Mouse (Mus musculus) urinary bladder, postnatal 14 days (tissue): ENCODE data around the gene Syce3.
"Not testable (repeated sequence)": the region's sequence is repeated elsewhere in the genome, so short reads cannot be mapped to it uniquely, and the experiment has no call there.

Source experiments
- DNase-seq: peaks from one replicate; pipeline ENCODE4 v3.0.0; 2021; ENCODE audit warnings: low spot score

Gene Syce3

DNA sequence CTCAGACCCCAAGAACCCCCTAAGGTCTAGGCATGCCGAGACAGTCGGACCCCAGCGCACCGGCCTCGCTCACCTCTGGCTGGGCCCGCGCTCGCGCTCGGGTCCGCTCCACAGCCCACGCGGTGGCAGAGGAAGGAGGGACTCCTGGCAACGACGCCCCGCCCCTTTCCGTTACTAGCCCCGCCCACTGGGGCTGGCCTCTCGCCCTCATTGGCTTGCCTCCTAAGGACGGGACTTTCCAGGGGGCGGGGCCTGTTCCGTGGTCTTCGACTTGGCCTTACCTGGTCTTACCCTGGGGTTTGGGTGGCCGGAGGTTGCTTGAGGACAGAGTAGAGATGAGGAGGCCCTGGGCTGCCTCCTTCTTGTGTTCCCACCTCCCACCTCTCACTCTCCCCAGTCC is at the start of gene Syce3:
Gene Syce3 (minus strand): TSS at position 386 of the 400 bp plus-strand sequence.
- no peak for DNase-seq

DNA sequence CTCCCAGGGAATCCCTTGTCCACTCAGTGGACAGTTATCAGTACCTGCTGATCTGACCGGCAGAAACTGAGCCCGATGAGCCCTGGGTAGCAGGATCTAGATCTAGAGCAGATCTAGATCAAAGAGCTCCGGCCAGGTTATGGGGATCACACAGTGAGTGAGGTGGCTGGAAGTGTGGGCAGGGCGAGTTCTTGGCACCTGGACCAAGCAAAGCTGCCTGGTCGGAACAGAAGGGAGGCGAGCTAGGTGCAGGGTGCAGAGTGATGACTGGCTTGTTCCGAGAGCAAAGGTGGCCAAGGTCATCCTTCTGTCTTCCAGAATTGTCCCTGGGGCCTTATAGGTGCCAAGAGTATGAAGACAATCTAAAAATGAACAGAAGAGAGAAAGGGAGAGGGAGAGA is 49.5 kb upstream of the Syce3 start:
- DNase-seq = no peak

DNA sequence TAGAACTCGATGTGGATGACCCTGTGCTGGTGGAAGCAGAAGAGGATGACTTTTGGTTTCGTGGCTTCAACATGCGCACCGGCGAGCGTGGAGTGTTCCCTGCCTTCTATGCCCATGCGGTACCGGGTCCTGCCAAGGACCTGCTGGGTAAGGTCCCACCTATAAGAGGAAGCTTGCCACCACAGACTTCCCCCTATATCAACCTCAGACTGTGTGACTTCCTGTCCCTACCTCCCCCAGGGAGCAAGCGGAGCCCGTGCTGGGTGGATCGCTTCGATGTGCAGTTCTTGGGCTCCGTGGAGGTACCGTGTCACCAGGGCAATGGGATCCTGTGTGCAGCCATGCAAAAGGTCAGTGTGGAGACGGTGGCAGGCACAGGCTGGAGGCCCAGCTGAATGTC is 48.6 kb upstream of the Syce3 start:
- DNase-seq = no peak

DNA sequence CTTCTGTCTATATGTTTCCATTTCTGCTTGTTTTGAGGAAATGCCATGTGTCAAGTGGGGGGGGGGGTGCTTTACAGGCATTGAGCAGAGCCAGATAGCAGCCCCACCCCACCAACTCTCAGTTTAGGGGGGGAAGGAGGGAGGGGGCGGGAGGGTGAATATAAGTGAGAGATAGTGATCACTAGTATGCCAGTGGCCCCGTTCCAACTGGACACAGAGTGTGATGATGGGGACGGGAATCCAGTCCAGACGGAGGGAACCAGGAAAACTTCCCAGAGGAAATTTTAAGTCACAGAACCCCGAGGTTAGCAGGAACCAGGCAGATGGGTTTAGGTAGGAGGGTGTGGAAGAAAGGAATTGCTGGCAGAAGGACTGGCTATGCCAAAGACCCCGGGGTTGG is 45.3 kb upstream of the Syce3 start:
- no peak for DNase-seq

DNA sequence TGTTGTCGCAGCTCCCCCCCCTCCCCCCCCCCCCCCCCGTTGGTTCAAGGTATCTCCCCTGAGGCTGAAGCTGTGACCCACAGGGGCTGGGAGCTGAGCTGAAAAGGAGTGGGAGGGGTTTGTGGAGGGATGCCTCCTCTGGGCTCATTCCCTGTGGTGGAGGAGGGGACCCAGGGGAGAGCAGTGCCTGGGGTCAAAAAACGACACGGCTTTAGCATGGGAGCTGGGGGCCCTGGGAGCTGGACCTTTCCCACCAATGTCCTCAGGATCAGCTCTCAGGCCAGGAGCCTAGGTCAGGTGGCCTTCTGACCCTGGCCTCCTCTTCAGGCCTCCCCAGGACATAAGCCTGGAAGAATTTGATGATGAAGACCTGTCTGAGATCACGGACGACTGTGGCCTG is 44.6 kb upstream of the Syce3 start:
- DNase-seq = no peak

DNA sequence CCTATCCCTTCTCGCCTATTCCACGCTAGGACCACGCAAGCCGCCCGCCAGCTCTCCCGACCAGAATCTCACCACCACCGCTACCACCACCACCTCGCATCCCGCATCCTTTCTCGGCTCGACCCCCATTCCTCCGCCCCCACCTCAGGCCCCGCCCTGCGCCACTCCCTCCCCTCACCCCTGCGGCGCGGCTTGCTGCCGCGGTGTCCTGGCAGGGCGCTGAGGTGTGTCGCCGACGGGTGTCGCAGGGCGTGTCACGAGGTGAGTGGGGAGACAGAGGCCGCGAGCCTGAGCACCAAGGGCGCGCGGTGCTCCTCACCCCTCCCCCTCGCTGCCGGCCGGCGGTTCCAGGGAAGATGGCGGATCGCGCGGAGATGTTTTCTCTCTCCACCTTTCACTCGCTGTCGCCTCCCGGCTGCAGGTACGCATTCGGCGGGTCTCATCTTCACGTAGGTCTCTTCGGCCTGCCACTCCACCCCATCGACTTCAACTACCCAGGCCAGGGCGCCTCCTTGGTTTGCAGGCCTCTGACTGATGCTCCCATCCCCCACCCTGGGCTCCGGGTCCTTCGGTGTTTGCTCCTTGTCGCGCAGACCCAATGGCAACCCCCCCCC is 43.7 kb upstream of the Syce3 start, which contains the start of gene Mapk8ip2:
Gene Mapk8ip2 (plus strand): TSS at position 49 of the 614 bp plus-strand sequence.
- no peak for DNase-seq

DNA sequence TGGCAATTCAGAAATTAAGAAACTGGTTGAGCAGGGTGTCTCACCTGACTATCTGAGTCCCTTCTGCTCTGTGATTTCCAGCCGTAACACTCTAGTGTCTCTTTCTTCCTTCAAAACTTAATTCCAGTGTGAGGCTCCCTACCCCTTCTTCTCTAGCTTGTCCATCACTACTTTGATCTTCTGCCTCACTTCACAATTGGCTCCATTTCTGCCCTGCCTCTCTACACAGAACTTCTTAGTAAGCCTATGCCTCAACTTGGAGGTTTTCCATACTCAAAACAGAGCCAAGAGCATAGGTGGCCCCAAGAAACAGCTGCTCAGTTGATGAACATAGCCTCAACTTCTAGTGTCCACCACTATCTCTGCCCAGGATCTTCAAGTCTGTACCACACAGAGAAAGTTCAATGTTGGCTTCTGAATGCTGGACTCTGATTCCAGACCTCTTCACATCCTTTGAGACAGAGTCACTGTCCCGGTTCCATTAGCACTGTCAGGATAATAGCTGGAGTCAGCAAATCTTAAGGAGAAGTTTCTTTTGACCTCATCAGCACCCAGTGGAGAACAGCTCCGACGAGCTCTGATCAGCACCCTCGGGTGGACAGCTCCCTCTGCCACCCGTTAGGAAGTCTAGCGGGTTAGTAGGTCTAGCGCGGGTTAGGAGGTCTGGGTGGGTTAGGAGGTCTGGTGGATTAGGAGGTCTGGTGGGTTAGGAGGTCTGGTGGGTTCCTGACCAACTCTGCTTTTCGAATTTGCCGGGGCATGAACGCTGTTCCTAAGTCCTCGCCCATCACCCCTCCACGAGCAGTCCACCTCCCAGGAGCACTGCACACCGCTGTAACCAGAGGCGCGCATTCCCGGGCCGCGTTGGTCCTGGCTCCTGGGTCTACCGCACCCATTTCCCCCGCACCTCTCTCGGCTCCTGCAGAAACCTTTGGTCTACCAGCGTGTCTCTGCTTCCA is 42.9 kb upstream of the Syce3 start:
- peak; percentile 73 for DNase-seq

DNA sequence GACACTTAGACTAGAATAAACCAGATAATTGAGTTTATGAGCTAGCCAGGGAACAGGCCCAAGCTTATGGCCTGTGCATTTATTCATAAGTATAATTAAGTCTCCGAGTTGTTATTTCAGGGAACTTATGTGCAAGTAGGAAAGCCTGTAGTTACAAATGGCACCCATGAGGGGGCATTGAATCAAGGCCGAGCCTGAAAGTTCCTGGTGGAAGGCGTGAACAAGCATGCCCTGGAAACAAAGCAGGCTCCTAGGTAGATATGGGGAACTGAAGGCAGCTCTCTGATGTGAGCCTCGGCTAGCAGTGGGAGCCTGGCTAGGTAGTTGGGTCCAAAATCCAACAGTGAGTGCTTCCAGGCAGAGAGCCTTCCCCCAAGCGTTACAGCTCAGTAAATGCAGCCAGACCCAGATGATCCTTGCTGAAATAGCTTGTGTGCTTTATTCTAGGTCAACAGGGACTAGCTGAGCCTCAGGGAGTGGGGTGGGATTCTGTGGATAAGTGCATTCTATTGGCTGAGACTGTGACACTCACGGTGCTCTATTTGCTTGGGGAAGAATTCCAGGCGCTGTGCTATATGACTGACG is 32.3 kb upstream of the Syce3 start:
- no peak for DNase-seq

DNA sequence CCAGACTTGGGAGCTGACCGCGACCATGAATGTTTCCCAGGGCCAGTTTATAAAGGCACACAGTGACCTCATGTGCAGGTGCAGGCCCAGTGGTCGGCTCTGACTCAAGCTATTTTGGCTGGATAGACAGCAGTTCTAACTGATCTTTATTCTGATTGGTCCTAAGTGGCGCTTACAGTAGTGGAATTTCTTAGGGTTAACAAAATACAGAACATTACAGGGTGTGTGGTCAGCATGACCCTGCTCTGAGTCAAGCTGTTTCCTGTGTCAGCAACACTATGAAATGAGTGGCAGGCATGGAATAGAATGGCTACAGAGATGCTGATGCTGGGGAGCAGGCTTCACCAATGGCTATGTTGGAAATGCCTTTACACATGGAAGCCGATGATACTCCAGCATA is 25.6 kb upstream of the Syce3 start:
- DNase-seq = no peak

DNA sequence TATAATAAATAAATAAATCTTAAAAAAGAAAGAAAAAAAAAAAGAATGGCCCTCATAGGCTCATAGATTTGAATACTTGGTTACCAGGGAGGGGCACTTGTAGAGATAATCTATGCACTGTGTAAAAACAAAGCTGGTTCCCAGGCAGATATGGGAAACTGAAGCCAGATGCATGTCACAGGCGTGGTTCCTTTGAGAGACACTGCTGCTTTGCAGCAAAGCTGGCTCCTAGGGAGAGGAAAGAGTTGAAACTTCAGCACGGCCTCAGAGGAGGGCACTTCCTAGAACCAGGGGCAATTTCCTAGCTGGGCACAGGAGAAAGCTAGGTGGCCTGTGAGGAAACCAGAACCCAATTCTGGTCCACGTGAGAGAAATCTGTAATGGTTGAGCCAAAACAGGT is 23.8 kb upstream of the Syce3 start:
- DNase-seq = no peak

DNA sequence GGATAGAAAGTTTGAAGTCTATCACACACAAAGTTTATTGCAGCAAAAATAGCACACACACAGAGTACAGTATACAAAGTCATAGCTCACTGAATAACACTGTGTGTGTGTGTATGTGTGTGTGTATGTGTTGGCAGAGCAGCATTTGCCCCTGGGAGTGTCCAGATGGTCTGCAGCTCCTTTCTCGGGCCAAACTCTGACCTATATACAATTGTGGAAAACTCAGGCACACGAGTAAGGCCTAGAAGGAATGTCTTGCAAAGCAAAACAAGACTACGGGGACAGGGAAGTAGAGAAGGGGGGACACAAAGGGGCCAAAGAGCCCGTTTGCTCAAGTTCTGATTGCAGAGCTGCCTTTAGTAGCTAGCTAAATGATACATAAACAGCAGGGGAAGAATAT is 22.6 kb upstream of the Syce3 start:
- DNase-seq = no peak

DNA sequence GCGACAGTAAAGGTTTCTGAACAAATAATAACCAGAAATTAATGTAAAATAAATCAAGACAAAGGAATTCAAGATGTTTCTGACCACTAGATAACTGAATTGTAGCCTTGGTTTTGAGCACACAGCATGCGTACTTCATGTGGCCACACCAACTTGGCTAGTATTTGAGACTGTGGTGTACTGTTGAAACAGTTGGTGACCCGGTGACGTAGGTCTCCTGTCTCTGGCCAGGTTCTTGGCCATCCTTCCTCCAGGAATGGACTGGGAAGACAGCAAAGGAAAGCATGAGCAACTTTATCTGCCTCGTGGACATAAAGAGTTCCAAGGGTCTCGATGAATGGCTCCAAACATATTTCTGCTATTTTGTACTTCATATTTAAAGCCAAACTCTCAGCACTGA is 21.5 kb upstream of the Syce3 start:
- no peak for DNase-seq

DNA sequence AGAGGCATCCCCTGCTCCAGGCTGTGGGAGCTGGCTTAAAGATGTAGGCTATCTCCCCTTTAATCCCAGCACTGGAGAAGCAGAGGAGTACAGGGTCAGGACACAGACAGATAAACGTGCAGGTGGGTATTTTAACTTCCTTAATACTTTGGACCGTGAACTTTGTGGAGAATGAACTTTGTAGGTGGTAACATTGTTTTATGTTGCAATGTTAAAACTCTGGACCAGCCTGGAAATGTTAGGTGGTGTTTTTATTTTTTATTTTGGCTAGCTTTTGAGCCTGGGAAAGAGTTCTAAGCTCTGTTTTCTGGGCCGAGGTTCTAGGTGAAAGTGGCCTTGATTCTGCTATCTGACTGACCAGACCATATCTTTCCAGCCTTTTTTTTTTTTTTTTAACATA is 21.0 kb upstream of the Syce3 start:
- no peak for DNase-seq

DNA sequence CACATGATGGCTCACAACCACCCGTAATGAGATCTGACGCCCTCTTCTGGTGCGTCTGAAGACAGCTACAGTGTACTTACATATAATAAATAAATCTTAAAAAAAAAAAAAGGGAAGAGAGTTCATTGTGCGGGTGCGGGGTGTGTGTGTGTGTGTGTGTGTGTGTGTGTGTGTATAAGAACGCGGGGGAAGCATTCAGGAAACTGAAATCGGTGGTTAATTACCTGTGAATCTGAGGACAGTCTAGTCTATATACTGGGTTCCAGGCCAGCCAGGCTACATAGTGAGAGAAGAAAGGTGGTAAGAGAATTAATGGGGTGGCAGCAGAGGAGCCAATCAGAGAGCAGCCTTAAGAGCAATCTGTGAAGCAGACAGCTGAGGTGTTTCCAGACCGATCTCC is 20.5 kb upstream of the Syce3 start:
- not testable (repeated sequence) for DNase-seq

DNA sequence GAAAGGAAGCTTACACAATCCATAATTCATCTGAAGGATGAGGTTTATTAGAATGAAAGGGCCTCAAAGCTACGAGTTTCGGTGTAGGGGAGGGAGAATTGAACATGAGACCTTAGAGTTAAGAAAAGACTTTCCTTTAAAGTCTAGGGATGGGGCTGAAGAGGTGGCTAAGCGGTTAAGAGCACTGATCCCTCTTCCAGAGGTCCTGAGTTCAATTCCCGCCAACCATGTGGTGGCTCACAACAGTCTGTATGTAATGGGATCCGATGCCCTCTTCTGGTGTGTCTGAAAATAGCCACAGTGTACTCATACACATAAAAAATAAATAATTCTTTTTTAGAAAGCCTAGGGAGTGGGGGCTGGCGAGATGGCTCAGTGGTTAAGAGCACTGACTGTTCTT is 20.0 kb upstream of the Syce3 start:
- no peak for DNase-seq

DNA sequence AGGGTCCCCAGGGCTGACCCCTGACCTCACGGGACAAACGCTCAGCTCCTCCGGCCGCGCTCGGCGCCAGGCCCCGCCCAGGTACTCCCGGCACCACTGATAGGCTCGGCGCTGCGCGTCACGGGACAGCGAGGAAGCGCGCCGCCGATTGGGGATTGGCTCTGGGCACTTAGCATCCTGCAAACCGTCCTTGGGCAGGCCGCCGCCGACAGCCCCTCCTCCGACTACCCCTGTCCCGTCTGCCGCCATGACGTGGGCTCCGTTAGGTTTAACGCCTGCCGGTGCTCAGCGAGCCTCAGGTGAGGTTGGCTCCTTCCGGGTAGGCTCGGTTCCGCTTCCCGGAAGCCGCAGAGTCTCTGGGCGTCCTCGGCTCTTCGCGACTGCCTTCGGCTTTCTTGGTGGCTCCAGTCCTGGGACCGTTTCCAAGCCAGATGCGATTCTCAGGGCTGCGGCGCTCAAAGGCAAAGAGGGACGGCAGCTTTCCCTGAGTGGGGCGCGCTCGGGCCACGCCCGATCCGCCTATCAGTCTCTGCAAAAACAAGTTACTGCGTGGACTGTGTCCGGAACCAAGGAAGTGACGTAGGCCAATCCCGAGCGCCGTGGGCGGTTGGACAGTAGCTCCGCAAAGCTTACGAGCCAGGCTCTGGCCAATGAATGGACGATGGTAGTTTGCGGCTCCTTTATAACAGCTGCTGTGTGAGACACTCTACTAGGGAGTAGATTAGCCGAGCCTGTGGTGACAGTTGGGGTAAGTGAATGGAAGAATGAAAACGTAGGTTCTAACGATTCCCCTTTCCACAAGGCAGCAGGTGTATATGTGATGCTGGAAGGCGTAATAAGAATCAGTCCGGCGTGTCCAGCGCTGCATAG is 19.3 kb upstream of the Syce3 start, which contains the start of the genes C730034F03Rik, Gm44502 and Chkb:
Gene C730034F03Rik (plus strand): TSS at position 238 of the 870 bp plus-strand sequence.
Gene Gm44502 (minus strand): TSS at position 345 of the 870 bp plus-strand sequence.
Gene Chkb (minus strand): TSS at position 557 of the 870 bp plus-strand sequence.
- DNase-seq = peak; percentile 92

DNA sequence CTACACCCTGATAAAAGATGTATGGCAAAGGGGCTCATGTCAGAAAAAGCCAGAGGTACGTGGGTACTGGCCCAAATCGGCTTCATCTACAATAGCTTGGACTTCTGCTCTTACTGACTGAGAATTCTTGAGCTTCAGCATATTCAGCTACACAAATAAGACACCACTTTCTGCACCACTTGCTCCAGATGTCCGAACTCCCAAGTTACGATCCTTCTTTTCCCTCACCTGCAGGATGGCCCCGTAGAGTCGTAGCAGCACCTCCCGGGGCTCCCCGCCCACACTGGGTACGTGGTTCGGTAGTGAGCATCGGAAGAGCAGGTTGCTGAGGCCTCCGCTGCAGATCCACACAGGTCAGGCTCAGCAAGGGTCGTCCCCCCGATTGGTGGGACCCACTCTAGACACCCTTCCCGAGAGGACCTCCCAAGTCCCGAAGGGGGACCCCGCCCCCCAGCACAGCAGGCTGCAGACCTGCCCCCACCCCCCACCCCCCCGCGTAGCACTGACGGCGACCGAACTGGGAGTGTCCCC is 18.6 kb upstream of the Syce3 start:
- DNase-seq = no peak

DNA sequence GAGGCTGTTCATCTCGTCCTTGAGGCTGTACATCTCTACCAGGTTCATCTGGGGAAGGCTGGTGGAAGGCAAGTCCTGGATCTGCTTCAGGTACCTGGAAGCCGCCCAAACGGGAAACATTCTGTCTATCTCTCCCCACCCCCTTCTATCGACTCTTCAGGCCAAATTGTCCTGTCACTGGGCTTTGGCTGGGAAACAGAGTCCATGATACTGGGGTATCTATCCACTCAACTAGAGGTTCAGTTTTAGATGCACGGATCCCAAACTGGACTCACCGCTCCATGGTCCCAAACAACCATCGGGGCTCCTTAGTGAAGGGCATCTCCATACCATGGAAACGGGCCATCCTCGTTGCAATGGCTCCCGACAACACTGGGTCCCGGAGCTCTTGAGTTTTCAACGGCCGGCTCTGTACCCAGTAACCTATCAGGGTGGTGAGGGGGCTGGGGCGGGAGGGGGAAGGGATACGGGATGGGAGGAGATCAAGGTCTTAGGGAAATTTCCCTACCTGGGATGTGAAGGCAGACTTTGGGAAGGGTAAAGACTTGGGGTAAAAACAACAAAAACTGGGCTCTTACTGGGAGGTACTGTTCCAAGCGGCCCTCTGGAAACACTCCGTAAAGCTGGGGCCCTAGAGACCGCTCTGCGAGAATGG is 18.0 kb upstream of the Syce3 start:
- no peak for DNase-seq

DNA sequence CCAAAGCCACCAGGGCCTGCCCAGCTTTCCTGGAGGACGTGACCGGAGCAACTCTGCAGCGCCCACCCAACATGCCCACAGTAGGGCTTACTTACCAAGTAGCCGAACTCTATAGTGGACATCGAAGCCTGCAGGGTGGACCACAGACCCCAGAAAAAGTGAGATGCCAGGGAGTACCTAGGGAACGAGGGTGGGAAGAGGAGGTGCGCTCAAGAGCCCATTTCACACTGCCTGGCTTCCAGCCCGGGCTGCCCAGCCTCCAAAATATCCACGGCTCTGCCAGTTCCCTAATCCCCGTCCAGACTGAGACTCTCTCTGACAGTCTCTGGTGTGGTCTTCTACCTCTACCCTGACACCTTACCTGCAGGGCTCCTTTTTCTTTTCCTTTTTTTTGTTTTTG is 16.4 kb upstream of the Syce3 start:
- no peak for DNase-seq

DNA sequence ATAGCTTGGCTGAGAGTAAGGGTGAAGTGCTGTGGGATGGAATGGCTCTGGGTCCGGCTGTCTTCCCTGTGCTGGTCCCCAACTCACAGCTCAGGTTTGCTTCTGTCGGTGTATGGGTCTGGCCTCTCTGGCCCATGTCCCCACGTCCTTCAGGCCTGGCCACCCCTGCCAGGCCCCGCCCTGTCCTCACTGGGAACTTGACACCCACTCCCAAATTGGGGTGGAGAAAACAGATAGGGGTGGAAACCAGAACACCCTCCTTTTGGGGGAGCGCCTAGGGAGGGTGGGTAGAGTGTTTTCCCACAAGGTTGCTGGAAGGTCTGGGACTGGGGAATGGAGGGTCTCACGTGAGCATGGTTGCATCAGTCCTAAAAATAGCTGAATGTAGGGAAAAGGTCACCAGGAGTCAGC is 15.4 kb upstream of the Syce3 start, which contains the start of gene Cpt1b:
Gene Cpt1b (minus strand): TSS at position 153 of the 411 bp plus-strand sequence.
- DNase-seq = no peak

DNA sequence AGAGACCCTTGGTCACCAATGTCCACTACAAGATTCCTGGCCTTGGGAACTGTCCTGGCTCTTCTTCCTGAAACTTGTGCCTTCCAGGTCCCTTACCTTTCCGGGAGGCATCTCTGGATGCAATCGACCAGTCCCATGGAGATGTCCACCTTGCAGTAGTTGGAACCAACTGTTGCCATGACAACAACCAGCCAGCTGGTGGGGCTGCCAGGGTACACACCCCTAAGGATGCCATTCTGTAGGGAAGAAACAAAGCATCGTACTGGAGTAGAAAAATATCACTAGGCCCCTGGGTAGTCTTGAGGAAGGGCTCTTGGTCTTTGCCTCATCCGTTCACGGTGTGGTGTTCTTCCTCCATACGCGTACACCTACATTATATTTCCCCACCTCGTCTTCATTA is 14.3 kb upstream of the Syce3 start:
- DNase-seq = no peak
